Comparison of ENCODE assay signal across 24 mouse cellular contexts in genomic region chr13:60533871-60534427, GRCm38 (mm10).
A peak's percentile ranks its signal among the peaks of the same experiment; 100 is the strongest.
DNase-seq lines count a peak whose midpoint lies in the region; ATAC-seq lines count a peak whose summit lies in the region.
"Had no signal": no experiment of that assay in that cellular context is flagged by ENCODE, and none has a peak within 500 bp of the region (broad histone marks: within the 10 kb centered on the region; RNA-seq: fewer than 3 reads in every experiment).

No protein-coding gene starts in this region.

- WGBS in forebrain, embryonic 10.5 days: 86% methylated on average over 8 of the region's 8 CpGs
- 53% methylated on average over 8 of the region's 8 CpGs for WGBS in forebrain, embryonic 16.5 days
- 77% methylated on average over 8 of the region's 8 CpGs for WGBS in midbrain, embryonic 16.5 days
- 87% methylated on average over 8 of the region's 8 CpGs for WGBS in midbrain, embryonic 14.5 days

- no peaks in the 10 kb centered on the region for H3K27me3 ChIP-seq in forebrain, embryonic 10.5 days (ENCODE audit: poor library complexity, severe bottlenecking)
- no peaks in the 10 kb centered on the region for H3K27me3 ChIP-seq in forebrain, embryonic 16.5 days (replicated peaks; ENCODE audit: control insufficient read depth, insufficient read depth, low read length)
- no peaks in the 10 kb centered on the region for H3K27me3 ChIP-seq in midbrain, embryonic 16.5 days (ENCODE audit: control insufficient read depth, insufficient read depth, low read depth, low read length)
- H3K27me3 ChIP-seq in midbrain, embryonic 14.5 days (ENCODE audit: control insufficient read depth, insufficient read depth, low read length): no peaks in the 10 kb centered on the region
- H3K27me3 ChIP-seq: heart, embryonic 15.5 days; hindbrain, embryonic 15.5 days; limb, embryonic 13.5 days; liver, embryonic 13.5 days had no signal

- no peak for ATAC-seq in forebrain, embryonic 16.5 days
- 0 out of 2 replicates have a peak, but pooled peaks have one; percentile 6 for ATAC-seq in midbrain, embryonic 16.5 days
- no peak for ATAC-seq in midbrain, embryonic 14.5 days (ENCODE audit: low FRiP score, low TSS enrichment)
- ATAC-seq: activated CD4-positive, CD25-positive, alpha-beta regulatory T cell, adult 4 months had no signal

- intact Hi-C loops in left cerebral cortex, postnatal 36 days (cut with DNase I): no loop called here

- 0 out of 2 replicates have a peak overlapping the region, but pooled peaks have one; percentile 9 for H3K27ac ChIP-seq in forebrain, embryonic 10.5 days
- H3K27ac ChIP-seq in forebrain, embryonic 16.5 days (ENCODE audit: low read length): no peak overlapping the region
- no peak overlapping the region for H3K27ac ChIP-seq in midbrain, embryonic 16.5 days (ENCODE audit: low read length)
- H3K27ac ChIP-seq in midbrain, embryonic 14.5 days (replicated peaks; ENCODE audit: low read depth, low read length): no peak overlapping the region
- H3K27ac ChIP-seq: heart, embryonic 15.5 days; hindbrain, embryonic 15.5 days; kidney, postnatal 0 days; limb, embryonic 13.5 days; liver, embryonic 13.5 days; macrophage; midbrain, embryonic 10.5 days had no signal

- H3K4me3 ChIP-seq in forebrain, embryonic 10.5 days: no peak overlapping the region
- no peak overlapping the region for H3K4me3 ChIP-seq in forebrain, embryonic 16.5 days (replicated peaks; ENCODE audit: low read length)
- H3K4me3 ChIP-seq in midbrain, embryonic 16.5 days (ENCODE audit: low read depth, low read length): no peak overlapping the region
- H3K4me3 ChIP-seq in midbrain, embryonic 14.5 days (replicated peaks; ENCODE audit: low read depth, low read length): no peak overlapping the region
- H3K4me3 ChIP-seq: heart, embryonic 15.5 days; hindbrain, embryonic 15.5 days; limb, embryonic 13.5 days; liver, embryonic 13.5 days; midbrain, embryonic 10.5 days had no signal

- peaks cover 51% of the 10 kb centered on the region for H3K4me1 ChIP-seq in forebrain, embryonic 10.5 days
- peaks cover 14% of the 10 kb centered on the region for H3K4me1 ChIP-seq in forebrain, embryonic 16.5 days (replicated peaks; ENCODE audit: control insufficient read depth, insufficient read depth, low read length)
- peaks cover 8% of the 10 kb centered on the region; the same call in 1 of the 2 replicates for H3K4me1 ChIP-seq in midbrain, embryonic 16.5 days (ENCODE audit: control insufficient read depth, insufficient read depth, low read length)
- peaks cover under 1% of the 10 kb centered on the region; the same call in 1 of the 2 replicates for H3K4me1 ChIP-seq in midbrain, embryonic 14.5 days (ENCODE audit: control insufficient read depth, insufficient read depth, low read length)
- H3K4me1 ChIP-seq: heart, embryonic 15.5 days; limb, embryonic 13.5 days had no signal

- DNase-seq in forebrain, embryonic 10.5 days (ENCODE audit: extremely low spot score, low spot score): no peak
- peak; percentile 28 for DNase-seq in kidney, adult 9 months
- no peak for DNase-seq in kidney, postnatal 4 days
- DNase-seq in midbrain, embryonic 14.5 days: no peak
- DNase-seq in left cerebral cortex, postnatal 36 days (ENCODE audit: low spot score in 2 of 2): no peak
- no peak for DNase-seq in yolk sac, embryonic 10.5 days (ENCODE audit: low spot score)
- DNase-seq: adrenal gland, adult 8-10 months; cerebellum, adult 2 months; cerebellum, postnatal 36 days; forebrain, postnatal 0 days; gastrocnemius, postnatal 25 days; layer of hippocampus, postnatal 36 days; liver, embryonic 13.5 days; lung, adult 2 months; right cerebral cortex, postnatal 14 days had no signal

- H3K9ac ChIP-seq in forebrain, embryonic 16.5 days (replicated peaks; ENCODE audit: low read depth, low read length): no peak overlapping the region
- no peak overlapping the region for H3K9ac ChIP-seq in midbrain, embryonic 16.5 days (ENCODE audit: low read depth, low read length)
- no peak overlapping the region for H3K9ac ChIP-seq in midbrain, embryonic 14.5 days (replicated peaks; ENCODE audit: low read length)
- H3K9ac ChIP-seq: forebrain, postnatal 0 days; heart, embryonic 15.5 days; hindbrain, embryonic 15.5 days; limb, embryonic 13.5 days; liver, embryonic 13.5 days had no signal

- no peak overlapping the region for H3K4me2 ChIP-seq in forebrain, embryonic 16.5 days (ENCODE audit: low read length)
- no peak overlapping the region for H3K4me2 ChIP-seq in midbrain, embryonic 16.5 days (ENCODE audit: low read length)
- no peak overlapping the region for H3K4me2 ChIP-seq in midbrain, embryonic 14.5 days (ENCODE audit: low read length)
- H3K4me2 ChIP-seq: heart, embryonic 15.5 days; hindbrain, embryonic 15.5 days; limb, embryonic 13.5 days; liver, embryonic 13.5 days had no signal

- no peaks in the 10 kb centered on the region for H3K9me3 ChIP-seq in forebrain, embryonic 10.5 days
- no peaks in the 10 kb centered on the region for H3K9me3 ChIP-seq in forebrain, embryonic 16.5 days (ENCODE audit: control insufficient read depth, low read length)
- no peaks in the 10 kb centered on the region for H3K9me3 ChIP-seq in midbrain, embryonic 16.5 days (replicated peaks; ENCODE audit: control insufficient read depth, low read length, poor library complexity, severe bottlenecking)
- H3K9me3 ChIP-seq in midbrain, embryonic 14.5 days (ENCODE audit: control insufficient read depth, low read length): no peaks in the 10 kb centered on the region
- H3K9me3 ChIP-seq: heart, embryonic 15.5 days; hindbrain, embryonic 15.5 days; limb, embryonic 13.5 days; liver, embryonic 13.5 days; midbrain, embryonic 10.5 days had no signal

- no peaks in the 10 kb centered on the region for H3K36me3 ChIP-seq in forebrain, embryonic 10.5 days (replicated peaks)
- no peaks in the 10 kb centered on the region for H3K36me3 ChIP-seq in forebrain, embryonic 16.5 days (ENCODE audit: control insufficient read depth, insufficient read depth)
- no peaks in the 10 kb centered on the region for H3K36me3 ChIP-seq in midbrain, embryonic 16.5 days (ENCODE audit: control insufficient read depth, insufficient read depth, low read length)
- no peaks in the 10 kb centered on the region for H3K36me3 ChIP-seq in midbrain, embryonic 14.5 days (ENCODE audit: control insufficient read depth, insufficient read depth, low read length)
- H3K36me3 ChIP-seq: heart, embryonic 15.5 days; hindbrain, embryonic 15.5 days; limb, embryonic 13.5 days; liver, embryonic 13.5 days; midbrain, embryonic 10.5 days had no signal
